Mouse (Mus musculus): ENCODE results near the gene Homer2. TPM values are rescaled to one million over a fixed set of nuclear protein-coding genes. Genes with fewer than 3 reads are reported as not detected.

Homer2 gene
- total and polyA plus RNA-seq, 3 experiments = 0.08 TPM; not detected in 2

- in situ Hi-C loops (cut with MboI; ENCODE audit: low pct_ligation_motif_present, low pct_unique_long_range_greater_than_20kb, low sequenced_read_pairs) = no loop called here
- Histone ChIP-seq H3K9me3 (replicated peaks; ENCODE audit: low read length) (no peaks in the 10 kb centered on the region), H3K27me3 (replicated peaks) (no peaks in the 10 kb centered on the region), H3K4me1 (ENCODE audit: control insufficient read depth in 1 of 2, insufficient read depth in 2 of 2) (peaks cover 0 to 20% of the 10 kb centered on the region in 2 experiments; a peak in 2 of 4 replicates), H3K9ac (ENCODE audit: insufficient read depth, low read depth) (peak within 1 kb of the TSS; percentile 66), H3K27ac (ENCODE audit: insufficient read depth, low read depth) (peak within 1 kb of the TSS; percentile 80), H3K79me2 (replicated peaks; ENCODE audit: control insufficient read depth, extremely low read depth, insufficient read depth, poor library complexity, severe bottlenecking) (peaks cover 23% of the 10 kb centered on the region), H3K4me3 (replicated peaks in 1 of 3; ENCODE audit: low read depth in 2 of 3, low read length in 2 of 3, poor library complexity in 1 of 3) (peak within 1 kb of the TSS; percentile 90 to 93 (median 91)), H3K36me3 (replicated peaks in 1 of 2; ENCODE audit: control insufficient read depth in 1 of 2, insufficient read depth in 1 of 2, low read length in 1 of 2) (peaks cover 13 to 22% of the 10 kb centered on the region in 2 experiments), H3K4me2 (ENCODE audit: insufficient read depth, low read depth, poor library complexity, severe bottlenecking) (peak within 1 kb of the TSS; percentile 74)
- peak; percentile 95 for DNase-seq (ENCODE audit: extremely low read depth)
- dilution Hi-C loops (cut with MboI; ENCODE audit: extremely low pct_ligation_motif_present, extremely low pct_unique_long_range_greater_than_20kb, low sequenced_read_pairs) = no loop called here
- TF ChIP-seq ELF1 (IDR thresholded peaks at IDR 0.05; ENCODE audit: low read depth, low read length) (peak; percentile 76), NELFE (IDR thresholded peaks at IDR 0.05; ENCODE audit: low read depth, low read length) (peak; percentile 93), HCFC1 (IDR thresholded peaks at IDR 0.05; ENCODE audit: low read depth, low read length) (peak; percentile 57), MAX (IDR thresholded peaks at IDR 0.05; ENCODE audit: low read length) (peak; percentile 31; the same call in 1 of the 2 replicates), MXI1 (IDR thresholded peaks at IDR 0.05; ENCODE audit: low read depth, low read length) (peak; percentile 69), KAT2A (IDR thresholded peaks at IDR 0.05; ENCODE audit: insufficient replicate concordance, low read length) (0 out of 2 replicates have a peak, but pooled peaks have one; percentile 16), ZNF384 (IDR thresholded peaks at IDR 0.05; ENCODE audit: low read depth, low read length) (no peak), POLR2A (IDR thresholded peaks at IDR 0.05; ENCODE audit: low read depth, low read length) (peak; percentile 90), ZMIZ1 (IDR thresholded peaks at IDR 0.05; ENCODE audit: low read depth, low read length) (peak; percentile 81), MYC (IDR thresholded peaks at IDR 0.05; ENCODE audit: low read depth, low read length) (no peak), TCF12 (IDR thresholded peaks at IDR 0.05; ENCODE audit: low read depth, low read length) (peak; percentile 57; the same call in 1 of the 2 replicates), MAFK (IDR thresholded peaks at IDR 0.05; ENCODE audit: insufficient replicate concordance, low read length) (no peak), SIN3A (IDR thresholded peaks at IDR 0.05; ENCODE audit: low read length) (no peak), BHLHE40 (IDR thresholded peaks at IDR 0.05; ENCODE audit: low read depth, low read length) (no peak), UBTF (IDR thresholded peaks at IDR 0.05; ENCODE audit: low read depth, low read length) (peak; percentile 96), POLR2AphosphoS2 (IDR thresholded peaks at IDR 0.05; ENCODE audit: low read depth, low read length) (peak; percentile 83), TBP (conservative IDR thresholded peaks at IDR 0.05; ENCODE audit: low read depth, low read length) (peak; percentile 84), CHD2 (IDR thresholded peaks at IDR 0.05; ENCODE audit: low read length) (peak; percentile 78), NRF1 (IDR thresholded peaks at IDR 0.05; ENCODE audit: low read depth, low read length) (peak; percentile 3; the same call in 1 of the 2 replicates)
These were observed 136.0 kb downstream of the Homer2 start, which contains the start of gene Whamm for GRCm38 (mm10) chr7:81571108-81571940. Whamm (plus strand) TSS chr7:81571266.

GRCm38 (mm10) chr7:81570752-81571107 is 136.6 kb downstream of the Homer2 start:
- Histone ChIP-seq H3K4me1 (ENCODE audit: control insufficient read depth in 1 of 2, insufficient read depth in 2 of 2) (peaks cover 0 to 20% of the 10 kb centered on the region in 2 experiments; a peak in 2 of 4 replicates), H3K4me2 (ENCODE audit: insufficient read depth, low read depth, poor library complexity, severe bottlenecking) (no peak overlapping the region), H3K9ac (ENCODE audit: insufficient read depth, low read depth) (no peak overlapping the region), H3K36me3 (replicated peaks in 1 of 2; ENCODE audit: control insufficient read depth in 1 of 2, insufficient read depth in 1 of 2, low read length in 1 of 2) (peaks cover 8 to 16% of the 10 kb centered on the region in 2 experiments), H3K9me3 (replicated peaks; ENCODE audit: low read length) (no peaks in the 10 kb centered on the region), H3K27ac (ENCODE audit: insufficient read depth, low read depth) (no peak overlapping the region), H3K79me2 (replicated peaks; ENCODE audit: control insufficient read depth, extremely low read depth, insufficient read depth, poor library complexity, severe bottlenecking) (peaks cover 23% of the 10 kb centered on the region), H3K4me3 (replicated peaks in 1 of 3; ENCODE audit: low read depth in 2 of 3, low read length in 2 of 3, poor library complexity in 1 of 3) (peak overlapping the region; percentile 43 to 91 (median 90)), H3K27me3 (replicated peaks) (no peaks in the 10 kb centered on the region)
- in situ Hi-C loops (cut with MboI; ENCODE audit: low pct_ligation_motif_present, low pct_unique_long_range_greater_than_20kb, low sequenced_read_pairs) (no loop called here), dilution Hi-C loops (cut with MboI; ENCODE audit: extremely low pct_ligation_motif_present, extremely low pct_unique_long_range_greater_than_20kb, low sequenced_read_pairs) (no loop called here)
- no peak for DNase-seq (ENCODE audit: extremely low read depth)
- TF ChIP-seq ZKSCAN1 (IDR thresholded peaks at IDR 0.05; ENCODE audit: borderline replicate concordance, low read depth, low read length) (no peak), NRF1 (IDR thresholded peaks at IDR 0.05; ENCODE audit: low read depth, low read length) (0 out of 2 replicates have a peak, but pooled peaks have one; percentile 0), RAD21 (IDR thresholded peaks at IDR 0.05; ENCODE audit: low read depth, low read length) (peak; percentile 26), MEF2A (IDR thresholded peaks at IDR 0.05; ENCODE audit: borderline replicate concordance, low read depth, low read length) (peak; percentile 54; the same call in 1 of the 2 replicates), CTCF (conservative IDR thresholded peaks at IDR 0.05 in 1 of 2, IDR thresholded peaks at IDR 0.05 in 1 of 2; ENCODE audit: low read depth in 2 of 2, low read length in 2 of 2) (peak in 1 of 2 experiments; percentile 56; a peak in 3 of 4 replicates)
